Mouse (Mus musculus) stomach, postnatal 0 days (tissue): ENCODE data around the gene Spp2. TPM values are rescaled to one million over a fixed set of nuclear protein-coding genes. Genes with fewer than 3 reads are reported as not detected.

Experiments used
- ATAC-seq: fragments of 200-750 bp; cut with Nextera tagmentation; 2 replicates; pipeline ENCODE4 v1.8.0; 2017; ENCODE audit not compliant: low FRiP score, low TSS enrichment
- DNase-seq: peaks from one replicate; pipeline ENCODE4 v3.0.0-alpha.2; 2016; ENCODE audit warnings: low spot score
- H3K27ac ChIP-seq: fragments of 300-500 bp; sonication (generic); replicated peaks from 2 replicates; pipeline ENCODE4 v1.5.1; 2014; ENCODE audit warnings: mild to moderate bottlenecking, control low read depth
- H3K27me3 ChIP-seq: fragments of 300-500 bp; sonication (generic); 2 replicates; pipeline ENCODE4 v1.6.1; 2014; ENCODE audit warnings: low read length; ENCODE audit not compliant: control insufficient read depth, insufficient read depth
- H3K36me3 ChIP-seq: fragments of 300-500 bp; sonication (generic); 2 replicates; pipeline ENCODE4 v1.6.1; 2014; ENCODE audit warnings: low read length, mixed read lengths; ENCODE audit not compliant: control insufficient read depth, insufficient read depth
- H3K4me1 ChIP-seq: fragments of 300-500 bp; sonication (generic); replicated peaks from 2 replicates; pipeline ENCODE4 v1.6.1; 2014; ENCODE audit warnings: antibody characterized with exemption; ENCODE audit not compliant: control insufficient read depth, insufficient read depth
- H3K4me2 ChIP-seq: fragments of 300-500 bp; sonication (generic); replicated peaks from 2 replicates; pipeline ENCODE4 v1.6.1; 2014; ENCODE audit warnings: low read depth, mild to moderate bottlenecking, control low read depth, moderate library complexity
- H3K4me3 ChIP-seq: fragments of 300-500 bp; sonication (generic); 2 replicates; pipeline ENCODE4 v1.5.1; 2014; ENCODE audit warnings: low read depth, low read length, control low read depth
- H3K9ac ChIP-seq: fragments of 300-500 bp; sonication (generic); 2 replicates; pipeline ENCODE4 v1.6.1; 2014; ENCODE audit warnings: mild to moderate bottlenecking, low read length, control low read depth, mixed read lengths
- H3K9me3 ChIP-seq: fragments of 300-500 bp; sonication (generic); 2 replicates; pipeline ENCODE4 v1.6.1; 2016; ENCODE audit warnings: low read length; ENCODE audit not compliant: control insufficient read depth
- CTCF ChIP-seq: IDR thresholded peaks from 2 replicates; pipeline ENCODE4 v1.5.1; 2016; ENCODE audit warnings: antibody characterized with exemption, low read depth, mild to moderate bottlenecking, moderate library complexity
- EP300 ChIP-seq: optimal IDR thresholded peaks from 2 replicates; pipeline ENCODE3; 2016; ENCODE audit warnings: antibody characterized with exemption
- WGBS: fragments of 180-500 bp; shearing (Covaris S2); extraction: QIAGEN DNeasy Blood & Tissue Kit; methylation state at CpG from one replicate; pipeline ENCODE4 v1.1.7; 2014; 5-methylcytosine and 5-hydroxymethylcytosine counted together
- polyA plus RNA-seq: library from polyadenylated mRNA; unstranded; fragments of >200 nt; fragmentation: Nextera tagmentation; extraction: Ambion mirVana; gene quantifications from 2 replicates; pipeline ENCODE4 v1.2.1, GENCODE M21; 2015

Spp2 gene
- polyA plus RNA-seq, 1 experiment from 2014 or later: 0.93 TPM

GRCm38 (mm10) chr1:88378446-88378845 lies 28.3 kb upstream of the Spp2 start:
- no peaks in the 10 kb centered on the region for H3K4me1 ChIP-seq
- H3K36me3 ChIP-seq: no peaks in the 10 kb centered on the region
- H3K9ac ChIP-seq: no peak overlapping the region
- no peak overlapping the region for H3K27ac ChIP-seq
- DNase-seq (no peak), ATAC-seq (no peak)
- no peaks in the 10 kb centered on the region for H3K9me3 ChIP-seq
- no peaks in the 10 kb centered on the region for H3K27me3 ChIP-seq
- 87% methylated on average over 1 of the region's 1 CpGs for WGBS
- TF ChIP-seq EP300 (no peak), CTCF (no peak)
- no peak overlapping the region for H3K4me3 ChIP-seq
- H3K4me2 ChIP-seq: no peak overlapping the region

- H3K27me3 ChIP-seq: no peaks in the 10 kb centered on the region
- no peak for ATAC-seq
- no peaks in the 10 kb centered on the region for H3K9me3 ChIP-seq
- DNase-seq: no peak
- H3K27ac ChIP-seq: no peak overlapping the region
- no peak overlapping the region for H3K4me3 ChIP-seq
- H3K4me1 ChIP-seq: no peaks in the 10 kb centered on the region
- no peak overlapping the region for H3K9ac ChIP-seq
- H3K4me2 ChIP-seq: no peak overlapping the region
- TF ChIP-seq CTCF (no peak), EP300 (no peak)
- no peaks in the 10 kb centered on the region for H3K36me3 ChIP-seq
- WGBS: 76% methylated on average over 4 of the region's 4 CpGs
Measured at GRCm38 (mm10) chr1:88391632-88392031, 15.1 kb upstream of the Spp2 start.

DNA sequence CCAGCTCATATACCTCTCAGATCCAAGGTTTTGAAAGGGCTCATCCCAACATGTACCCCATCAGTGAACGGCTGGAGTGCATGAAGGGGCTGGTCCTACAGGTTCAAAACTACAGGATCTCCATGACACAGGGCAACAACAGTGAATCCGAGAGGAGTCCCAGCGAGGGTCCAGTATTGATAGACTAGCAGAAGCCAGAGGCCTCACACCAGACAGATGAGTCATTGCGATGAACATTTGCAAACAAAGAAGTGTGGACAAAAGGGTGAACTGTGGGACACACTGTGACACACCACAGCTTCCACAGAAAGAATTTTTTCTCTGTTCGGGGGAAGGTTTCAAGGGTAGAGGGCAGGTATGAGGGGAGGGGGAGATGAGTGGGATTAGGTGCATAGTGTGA lies 13.4 kb upstream of the Spp2 start:
- no peaks in the 10 kb centered on the region for H3K27me3 ChIP-seq
- no peaks in the 10 kb centered on the region for H3K36me3 ChIP-seq
- TF ChIP-seq CTCF (no peak), EP300 (no peak)
- WGBS: 71% methylated on average over 5 of the region's 5 CpGs
- no peak overlapping the region for H3K4me2 ChIP-seq
- H3K9ac ChIP-seq: no peak overlapping the region
- DNase-seq (no peak), ATAC-seq (no peak)
- H3K4me1 ChIP-seq: no peaks in the 10 kb centered on the region
- no peaks in the 10 kb centered on the region for H3K9me3 ChIP-seq
- no peak overlapping the region for H3K27ac ChIP-seq
- H3K4me3 ChIP-seq: no peak overlapping the region

- ATAC-seq: no peak
- Histone ChIP-seq H3K27ac (no peak overlapping the region), H3K4me3 (no peak overlapping the region), H3K9ac (no peak overlapping the region), H3K27me3 (no peaks in the 10 kb centered on the region), H3K4me2 (no peak overlapping the region), H3K36me3 (no peaks in the 10 kb centered on the region), H3K4me1 (no peaks in the 10 kb centered on the region), H3K9me3 (no peaks in the 10 kb centered on the region)
- 68% methylated on average over 3 of the region's 3 CpGs for WGBS
- no peak for DNase-seq
- TF ChIP-seq EP300 (no peak), CTCF (no peak)
Measured at GRCm38 (mm10) chr1:88403378-88403777, 3.4 kb upstream of the Spp2 start.

- Histone ChIP-seq H3K4me1 (no peaks in the 10 kb centered on the region), H3K36me3 (no peaks in the 10 kb centered on the region), H3K27ac (no peak overlapping the region), H3K9me3 (no peaks in the 10 kb centered on the region), H3K4me2 (no peak overlapping the region), H3K9ac (no peak overlapping the region), H3K4me3 (no peak overlapping the region), H3K27me3 (no peaks in the 10 kb centered on the region)
- DNase-seq (no peak), ATAC-seq (no peak)
- WGBS: 53% methylated on average over 12 of the region's 12 CpGs
- no peak for TF ChIP-seq EP300
Measured at GRCm38 (mm10) chr1:88406078-88406806, 519 bp upstream of the Spp2 start.

- no peak for TF ChIP-seq EP300
- Histone ChIP-seq H3K4me3 (no peak overlapping the region), H3K4me2 (no peak overlapping the region), H3K27ac (no peak overlapping the region), H3K36me3 (no peaks in the 10 kb centered on the region), H3K4me1 (no peaks in the 10 kb centered on the region), H3K9me3 (no peaks in the 10 kb centered on the region), H3K9ac (no peak overlapping the region), H3K27me3 (no peaks in the 10 kb centered on the region)
- WGBS: 69% methylated on average over 4 of the region's 4 CpGs
- no peak for ATAC-seq
- no peak for DNase-seq
Measured at GRCm38 (mm10) chr1:88408340-88408739, 1.6 kb downstream of the Spp2 start.
